Mouse (Mus musculus) bone marrow, adult 2 months (tissue): Measurements from ENCODE around the gene Gprc5c. TPM values are rescaled to one million over a fixed set of nuclear protein-coding genes. Genes with fewer than 3 reads are reported as not detected.
"Not testable (repeated sequence)": the region's sequence is repeated elsewhere in the genome, so short reads cannot be mapped to it uniquely, and the experiment has no call there.

ENCODE experiments used
- H3K27ac ChIP-seq: fragments of 200-500 bp; 2 replicates; pipeline ENCODE4 v1.5.1; 2012; ENCODE audit warnings: low read depth, mild to moderate bottlenecking, control low read depth, inconsistent platforms, low read length; ENCODE audit not compliant: control insufficient read depth, poor library complexity, insufficient read depth
- H3K4me1 ChIP-seq: fragments of 200-500 bp; 2 replicates; pipeline ENCODE4 v1.6.1; 2011; ENCODE audit warnings: low read length; ENCODE audit not compliant: control insufficient read depth, insufficient read depth
- H3K4me3 ChIP-seq: fragments of 200-500 bp; replicated peaks from 2 replicates; pipeline ENCODE3; 2011; ENCODE audit warnings: mild to moderate bottlenecking, low read depth, low read length, control low read depth; ENCODE audit not compliant: control insufficient read depth
- CTCF ChIP-seq: fragments of 200-500 bp; IDR thresholded peaks from 2 replicates; pipeline ENCODE4 v1.5.1; 2011; ENCODE audit warnings: low read length, control low read depth; ENCODE audit not compliant: control insufficient read depth, insufficient read depth
- POLR2A ChIP-seq: fragments of 200-500 bp; IDR thresholded peaks from 2 replicates; pipeline ENCODE4 v1.6.1; 2011; ENCODE audit warnings: low read depth, mild to moderate bottlenecking, control low read depth, low read length, borderline replicate concordance; ENCODE audit not compliant: control insufficient read depth
- WGBS: fragments of 180-500 bp; shearing (Covaris S2); methylation state at CpG from one replicate; pipeline ENCODE4 v1.1.7; 2018; 5-methylcytosine and 5-hydroxymethylcytosine counted together
- polyA plus RNA-seq: library from polyadenylated mRNA; stranded (reverse); fragments of >200 nt; gene quantifications from 2 replicates; pipeline ENCODE4 v1.2.4, GENCODE M21; 2011; ENCODE audit warnings: low replicate concordance; ENCODE audit not compliant: missing spikeins, insufficient read depth, insufficient read length

Gprc5c gene
- polyA plus RNA-seq, 1 experiment, result 1.4 TPM

DNA sequence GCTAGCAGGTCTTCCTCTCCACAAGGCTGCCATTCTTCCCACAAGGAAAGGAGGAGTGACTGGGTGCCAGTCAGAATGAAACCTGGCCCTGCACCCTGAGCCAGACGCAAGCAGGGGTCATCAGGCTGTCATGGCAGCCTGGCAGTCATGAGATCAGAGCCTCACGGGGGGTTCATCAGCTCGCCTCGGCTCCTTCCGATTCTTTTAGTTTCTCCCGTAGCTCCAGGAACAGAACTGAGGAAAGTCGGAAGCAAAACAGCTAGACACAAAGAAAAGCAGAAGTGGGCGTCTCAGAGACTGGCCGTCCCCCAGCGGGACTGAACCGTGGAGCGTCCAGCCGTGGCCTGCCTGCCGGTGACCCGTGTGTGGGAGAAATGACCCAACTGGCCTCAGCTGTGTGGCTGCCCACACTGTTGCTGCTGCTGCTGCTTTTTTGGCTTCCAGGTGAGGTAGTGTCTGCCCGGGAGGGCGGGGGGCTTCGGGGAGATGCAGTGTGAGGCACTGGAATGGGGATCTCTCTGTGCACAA, 39.1 kb downstream of the Gprc5c start, which contains the start of gene Cd300a:
Gene Cd300a (plus strand): TSS at position 51 of the 528 bp plus-strand sequence.
- 1% methylated on average over 18 of the region's 18 CpGs for whole genome bisulfite sequencing
- TF ChIP-seq POLR2A (peak; percentile 64; the same call in 1 of the 2 replicates), CTCF (no peak)
- Histone ChIP-seq H3K4me3 (peak within 1 kb of the TSS; percentile 91), H3K27ac (peak within 1 kb of the TSS; percentile 95), H3K4me1 (peaks cover 5% of the 10 kb centered on the region; the same call in 1 of the 2 replicates)

DNA sequence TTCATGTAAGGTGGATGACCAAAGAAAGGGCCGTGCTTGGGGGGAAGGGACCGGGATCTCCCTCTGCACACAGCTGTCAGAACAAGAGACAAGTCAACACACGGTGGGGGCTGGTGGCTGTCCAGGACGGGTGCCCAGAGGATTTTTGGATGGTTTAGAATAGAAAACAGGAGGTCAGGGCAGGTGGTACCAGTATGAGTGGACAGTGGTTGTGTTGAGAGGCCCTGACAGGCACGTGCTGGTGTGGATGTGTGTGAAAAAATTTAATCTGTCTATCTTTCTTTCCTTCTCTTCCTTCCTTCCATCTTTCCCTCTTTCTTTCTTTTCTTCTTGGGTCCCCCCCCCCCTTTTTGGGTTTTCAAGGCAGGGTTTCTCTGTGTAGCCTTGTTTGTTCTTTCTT, 39.6 kb downstream of the Gprc5c start:
- Histone ChIP-seq H3K27ac (peak overlapping the region; percentile 95), H3K4me3 (peak overlapping the region; percentile 91), H3K4me1 (peaks cover 2% of the 10 kb centered on the region; the same call in 1 of the 2 replicates)
- WGBS, result 5% methylated on average over 5 of the region's 5 CpGs
- TF ChIP-seq POLR2A (no peak), CTCF (no peak)

DNA sequence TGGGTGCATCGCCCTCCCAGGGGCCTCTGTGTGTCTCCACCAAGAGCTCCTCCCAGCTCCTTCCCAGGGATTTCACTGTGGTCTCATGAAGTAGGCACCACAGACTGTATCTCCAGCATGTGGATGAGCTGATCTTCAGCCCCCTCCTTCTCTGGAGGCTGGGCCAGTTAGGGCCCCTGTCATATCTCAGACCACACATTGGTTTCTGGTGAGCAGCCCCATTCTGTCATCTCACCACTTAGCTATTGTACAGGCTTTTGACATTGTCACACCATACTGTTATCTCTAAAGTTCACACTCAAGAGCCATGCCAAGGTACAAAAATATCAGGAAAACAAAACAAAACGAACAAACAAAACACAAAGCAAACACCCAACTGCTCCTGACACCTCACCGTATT, 45.1 kb downstream of the Gprc5c start:
- TF ChIP-seq POLR2A (no peak), CTCF (no peak)
- Histone ChIP-seq H3K4me3 (no peak overlapping the region), H3K27ac (no peak overlapping the region), H3K4me1 (peaks cover 2% of the 10 kb centered on the region)
- WGBS, result 72% methylated on average over 3 of the region's 3 CpGs

DNA sequence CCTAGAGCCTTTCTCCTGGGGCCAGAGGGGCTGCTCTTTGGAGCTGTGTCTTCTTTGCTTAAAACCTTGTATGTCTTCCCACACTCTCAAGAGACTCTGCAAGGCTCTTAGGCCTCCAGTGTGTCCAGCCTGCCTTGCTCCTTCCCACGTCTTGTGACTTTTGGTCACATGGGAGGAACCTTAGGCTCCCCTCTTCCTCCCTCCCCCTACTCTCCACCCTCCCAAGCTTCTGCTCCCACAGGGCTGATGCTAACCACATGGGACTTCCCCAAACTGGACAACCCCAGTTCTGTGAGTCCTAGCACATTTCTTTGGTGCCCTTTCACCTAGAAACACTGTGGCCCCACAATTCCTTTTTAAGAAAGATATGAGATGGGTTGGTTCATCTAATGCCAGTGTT, 47.1 kb downstream of the Gprc5c start:
- Histone ChIP-seq H3K4me3 (no peak overlapping the region), H3K4me1 (peaks cover 2% of the 10 kb centered on the region), H3K27ac (peak overlapping the region; percentile 67)
- no peak for TF ChIP-seq CTCF
- TF ChIP-seq POLR2A, result no peak
- WGBS, result 5% methylated on average over 1 of the region's 1 CpGs

DNA sequence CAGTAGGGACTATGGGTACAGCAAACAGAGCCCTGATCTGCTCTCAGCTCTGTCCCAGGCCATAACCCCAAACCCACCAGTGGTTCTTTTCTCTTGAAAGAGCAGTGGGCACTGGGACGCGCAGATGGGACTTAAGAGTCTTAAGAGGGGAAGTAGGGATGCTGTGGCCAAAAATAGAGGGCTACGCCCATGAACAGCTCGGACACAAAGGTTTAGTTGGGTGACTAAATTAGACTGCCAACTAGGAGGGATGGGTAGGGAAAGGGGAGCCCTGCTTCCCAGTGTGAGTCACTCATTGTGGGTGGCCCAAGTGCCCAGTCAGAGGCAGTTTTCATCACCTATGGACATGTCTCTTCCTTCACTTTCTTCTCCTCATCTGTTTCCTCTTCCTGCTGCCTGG, 52.3 kb downstream of the Gprc5c start:
- H3K4me1 ChIP-seq, result peaks cover 4% of the 10 kb centered on the region; the same call in 1 of the 2 replicates
- TF ChIP-seq POLR2A (no peak), CTCF (no peak)
- 69% methylated on average over 4 of the region's 4 CpGs for WGBS
- no peak overlapping the region for H3K4me3 ChIP-seq
- peak overlapping the region; percentile 75 for H3K27ac ChIP-seq

DNA sequence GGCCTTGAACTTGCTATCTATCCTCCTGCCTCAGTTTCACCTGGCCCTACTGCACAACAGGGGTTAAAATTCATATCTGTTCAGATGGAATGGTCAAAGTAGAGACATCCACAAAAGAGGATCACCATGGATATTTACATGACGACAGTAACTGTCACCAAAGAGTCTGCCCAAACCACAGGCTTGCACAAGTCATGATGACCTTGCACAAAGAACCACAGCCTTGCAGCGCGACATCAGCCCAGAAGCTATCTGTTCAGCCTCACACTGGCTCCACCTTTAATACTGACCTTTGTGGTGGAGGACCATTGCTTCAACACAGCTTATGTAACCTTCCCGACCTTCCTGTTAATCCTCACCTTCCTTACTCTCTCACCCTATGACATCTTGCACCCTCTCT, 56.6 kb downstream of the Gprc5c start:
- Histone ChIP-seq H3K4me1 (peaks cover 7% of the 10 kb centered on the region; the same call in 1 of the 2 replicates), H3K27ac (peak overlapping the region; percentile 75; the same call in 1 of the 2 replicates), H3K4me3 (no peak overlapping the region)
- 12% methylated on average over 4 of the region's 4 CpGs for WGBS
- TF ChIP-seq POLR2A, result no peak
- TF ChIP-seq CTCF, result no peak

DNA sequence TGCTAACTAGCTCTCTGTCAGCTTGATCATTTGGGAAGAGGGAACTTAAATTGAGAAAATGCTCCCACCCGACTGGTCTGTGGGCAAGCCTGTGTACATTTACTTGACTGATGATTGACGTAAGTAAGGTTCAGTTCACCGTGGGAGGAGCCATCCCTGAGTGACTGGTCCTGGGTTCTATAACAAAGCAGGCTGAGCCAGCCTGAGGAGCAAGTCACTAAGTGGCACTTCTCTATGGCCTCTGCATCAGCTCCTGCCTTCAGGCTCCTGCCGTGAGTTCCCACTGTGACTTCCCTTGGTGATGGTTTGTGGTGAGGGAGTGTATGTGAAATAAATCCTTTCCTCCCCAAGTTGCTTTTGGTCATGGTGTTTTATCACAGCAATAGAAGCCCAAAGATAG, 57.1 kb downstream of the Gprc5c start:
- no peak overlapping the region for H3K4me3 ChIP-seq
- H3K4me1 ChIP-seq, result peaks cover 7% of the 10 kb centered on the region; the same call in 1 of the 2 replicates
- whole genome bisulfite sequencing, result 4% methylated on average over 4 of the region's 4 CpGs
- H3K27ac ChIP-seq, result peak overlapping the region; percentile 75
- TF ChIP-seq CTCF, result no peak
- TF ChIP-seq POLR2A, result no peak

DNA sequence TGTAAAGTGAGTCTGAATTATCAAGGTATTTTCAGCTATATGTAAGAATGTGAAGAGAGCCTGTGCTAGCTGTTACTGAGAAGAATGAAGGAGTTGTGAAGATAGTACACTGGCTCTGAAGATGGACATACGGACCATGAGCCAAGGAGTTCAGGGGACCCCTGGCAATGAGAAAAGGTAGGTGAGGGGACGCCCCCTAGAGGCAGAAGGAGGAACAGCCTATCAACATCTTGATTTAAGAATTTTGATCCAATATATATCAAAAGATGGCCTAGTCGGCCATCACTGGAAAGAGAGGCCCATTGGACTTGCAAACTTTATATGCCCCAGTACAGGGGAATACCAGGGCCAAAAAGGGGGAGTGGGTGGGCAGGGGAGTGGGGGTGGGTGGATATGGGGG, 58.6 kb downstream of the Gprc5c start:
- H3K4me1 ChIP-seq, result peaks cover 11% of the 10 kb centered on the region
- WGBS, result 38% methylated on average over 3 of the region's 3 CpGs
- H3K4me3 ChIP-seq, H3K27ac ChIP-seq: not testable (repeated sequence)
- peak; percentile 39; the same call in 1 of the 2 replicates for TF ChIP-seq CTCF

DNA sequence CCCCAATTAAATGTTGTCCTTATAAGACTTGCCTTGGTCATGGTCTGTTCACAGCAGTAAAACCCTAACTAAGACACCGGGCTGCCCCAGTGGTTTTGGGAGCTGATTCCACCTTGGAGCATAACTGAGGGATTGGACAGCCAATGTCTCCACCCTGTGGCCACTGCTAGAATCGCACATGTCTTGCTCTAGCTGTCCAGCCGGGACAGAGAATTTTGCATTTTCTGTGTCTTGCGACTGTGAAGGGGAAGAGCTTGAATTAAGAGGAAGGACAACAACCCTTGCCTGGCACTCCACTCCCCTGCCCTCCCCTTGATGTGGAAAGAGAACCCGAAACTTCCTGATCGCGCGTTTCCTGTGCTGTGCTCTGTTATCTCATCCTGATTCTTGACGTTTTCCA, 61.9 kb downstream of the Gprc5c start:
- 2% methylated on average over 9 of the region's 9 CpGs for WGBS
- peaks cover 11% of the 10 kb centered on the region for H3K4me1 ChIP-seq
- H3K27ac ChIP-seq, result no peak overlapping the region; the same call in 1 of the 2 replicates
- no peak overlapping the region for H3K4me3 ChIP-seq
- TF ChIP-seq POLR2A, result no peak
- peak; percentile 90 for TF ChIP-seq CTCF
